Mouse (Mus musculus) kidney, postnatal 36 days (tissue): ENCODE data around the gene Rxrg.

Source experiments
- DNase-seq, 2 experiments: peaks; one replicate each; pipeline ENCODE4 v3.0.0; 2021 to 2022; ENCODE audit warnings: mixed read lengths in 2 of 2

The Rxrg gene

DNA sequence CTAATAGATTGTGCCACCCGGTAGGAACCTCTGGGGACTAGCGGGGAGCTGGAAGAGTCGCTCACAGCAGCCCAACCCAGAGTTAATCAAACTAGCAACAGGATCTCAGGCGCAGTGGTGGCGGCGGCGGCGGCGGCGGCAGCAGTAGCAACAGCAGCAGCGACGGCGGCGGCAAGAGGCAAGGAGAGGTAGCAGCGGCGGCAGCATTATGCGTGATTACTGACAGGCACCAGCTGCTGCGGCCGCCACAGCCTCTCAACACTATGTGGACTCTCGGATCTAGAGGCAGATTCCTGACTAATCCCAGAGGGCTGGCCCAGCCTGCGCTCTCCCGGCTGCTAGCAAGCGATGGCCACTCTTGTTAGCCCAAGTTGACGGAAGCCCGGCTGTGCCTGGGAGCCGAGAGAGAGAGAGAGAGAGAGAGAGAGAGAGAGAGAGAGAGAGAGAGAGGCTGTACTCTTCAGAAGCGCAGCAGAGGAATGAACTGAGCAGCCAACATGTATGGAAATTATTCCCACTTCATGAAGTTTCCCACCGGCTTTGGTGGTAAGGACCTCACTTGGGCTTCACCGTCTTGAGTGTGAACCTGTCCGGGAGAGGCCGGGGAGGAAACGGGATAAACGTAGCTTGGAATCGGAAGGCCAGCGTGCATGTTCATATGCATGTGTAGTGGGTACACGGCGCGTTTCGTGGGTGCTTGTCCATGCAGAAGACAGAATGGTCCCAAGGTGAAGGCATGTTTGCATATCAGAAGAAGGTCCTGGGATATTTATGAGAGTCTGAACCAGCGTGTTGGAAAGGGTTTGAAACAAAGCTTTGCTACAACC is at the start of gene Rxrg:
Gene Rxrg, plus strand, starts transcription at position 130 of the 827 bp plus-strand sequence.
- DNase-seq: peak; percentile 29 to 61

DNA sequence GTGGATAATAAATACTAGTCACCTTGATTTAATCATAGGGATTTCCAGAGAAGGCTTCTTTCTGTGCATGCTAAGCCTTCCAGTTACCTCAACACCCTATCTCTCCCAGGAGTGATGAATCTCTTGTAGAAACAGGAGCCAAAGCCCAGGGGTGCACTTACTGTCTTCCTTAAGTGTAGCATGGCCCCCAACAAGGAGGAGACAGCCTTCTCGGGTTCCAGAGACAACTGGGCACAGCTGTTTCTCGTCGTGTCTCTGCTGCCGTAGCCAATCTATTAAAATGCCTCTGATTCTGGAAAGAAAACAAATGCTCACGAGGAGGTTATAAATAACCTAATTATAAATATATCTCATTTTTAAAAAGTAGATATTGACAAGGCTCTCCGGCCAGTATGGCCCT is 48.9 kb upstream of the Rxrg start:
- DNase-seq: no peak

DNA sequence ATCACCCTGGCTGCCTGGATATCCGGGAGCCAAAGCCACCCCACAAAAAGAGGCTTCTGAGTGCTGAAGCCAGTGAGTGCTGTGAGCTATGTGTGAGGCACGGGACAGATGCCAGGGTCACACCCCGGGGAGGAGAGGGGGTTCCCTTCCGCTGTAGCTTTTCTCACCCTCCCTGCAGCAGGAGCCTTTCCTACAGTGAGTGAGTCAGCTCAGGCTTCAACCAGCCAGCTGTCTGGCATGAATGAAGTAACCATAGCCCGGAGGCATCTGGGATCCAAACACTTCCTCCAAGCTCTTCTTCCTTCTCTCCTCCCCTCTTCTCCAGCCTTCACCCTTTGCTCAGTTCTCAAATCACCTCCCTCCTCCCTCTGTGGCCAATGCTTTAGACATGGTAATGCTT is 46.6 kb upstream of the Rxrg start:
- peak in 1 of 2 experiments; percentile 4 for DNase-seq

DNA sequence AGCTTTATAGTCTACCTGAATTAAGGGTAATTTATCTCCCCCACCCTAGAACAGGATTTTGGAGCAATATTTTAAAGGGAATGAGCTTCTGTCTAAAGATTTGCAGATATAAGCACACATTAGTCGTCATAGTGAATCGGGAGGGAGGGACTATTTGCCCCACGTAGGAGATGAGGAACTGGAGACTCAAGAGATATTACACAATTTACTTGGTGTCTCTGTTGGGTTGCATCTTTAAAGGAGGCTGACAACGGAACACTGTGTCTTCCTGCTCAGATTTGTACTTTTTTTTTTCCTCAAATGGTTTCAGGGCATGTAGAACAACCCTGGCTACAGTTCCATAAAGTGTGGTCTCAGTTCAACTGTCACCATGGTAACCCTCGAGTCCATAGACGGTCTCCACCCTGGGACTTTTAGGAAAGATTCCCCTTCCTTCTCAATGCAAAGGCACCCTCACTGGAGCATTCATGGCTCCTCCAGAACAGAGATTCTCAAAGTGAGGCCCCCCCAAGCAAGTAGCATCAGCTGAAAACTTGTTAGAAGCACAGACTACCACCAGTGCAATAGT is 44.1 kb upstream of the Rxrg start:
- no peak for DNase-seq

DNA sequence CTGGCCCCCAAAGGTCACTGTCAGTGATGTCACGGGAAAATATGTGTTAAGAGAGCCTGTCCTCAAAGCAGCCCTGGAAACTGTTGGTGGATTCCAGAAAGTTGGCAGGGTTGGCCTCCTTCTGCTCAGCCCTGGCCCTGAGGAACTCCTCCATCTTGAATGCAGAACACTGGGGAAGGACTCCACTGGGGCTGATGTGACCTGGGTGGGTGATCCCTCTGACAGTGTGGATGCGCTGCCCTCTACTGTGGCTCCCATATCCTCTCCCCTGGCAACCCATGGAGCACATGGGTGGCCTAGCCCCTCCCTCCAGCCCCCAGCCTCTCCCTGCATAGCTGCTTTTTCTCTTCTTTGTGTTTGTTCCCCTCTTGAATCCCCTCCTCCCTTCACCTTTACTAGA is 31.6 kb upstream of the Rxrg start:
- DNase-seq: no peak

DNA sequence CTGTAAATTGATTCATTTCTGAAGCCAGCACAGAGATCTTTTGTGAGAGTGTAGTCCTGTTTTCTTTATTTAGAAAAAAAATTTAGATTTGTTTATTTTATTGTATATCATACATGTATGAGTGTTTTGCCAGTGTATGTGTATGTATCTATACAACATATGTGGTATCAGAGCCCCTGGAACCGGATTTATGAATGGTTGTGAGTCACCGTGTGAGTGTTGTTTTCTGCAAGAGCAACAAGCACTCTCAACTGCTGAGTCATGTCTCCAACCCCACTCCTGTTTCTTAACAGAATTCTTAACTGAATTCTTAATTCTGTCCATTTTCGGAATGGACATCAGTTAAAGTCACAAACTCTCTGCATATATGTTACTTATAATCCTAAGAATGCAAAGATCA is 19.1 kb upstream of the Rxrg start:
- DNase-seq: no peak

DNA sequence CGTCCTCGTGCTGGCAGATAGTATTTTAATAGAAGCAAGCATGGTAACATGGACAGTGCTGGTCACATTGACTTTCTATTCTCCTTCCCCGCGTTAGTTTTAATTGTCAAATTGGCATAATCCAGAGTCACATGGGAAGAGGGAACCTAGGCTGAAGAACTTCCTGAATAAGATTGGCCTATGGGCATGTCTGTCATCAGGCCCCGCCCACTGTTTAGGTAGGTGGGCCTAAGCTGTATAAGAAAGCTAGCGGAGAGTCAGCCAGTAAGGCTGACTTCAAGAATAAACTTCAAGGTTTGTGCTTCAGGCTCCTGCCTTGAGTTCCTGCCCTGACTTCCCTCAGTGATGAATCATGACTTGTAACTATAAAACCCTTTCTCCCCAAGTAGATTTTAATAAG is 15.0 kb upstream of the Rxrg start:
- DNase-seq: no peak

DNA sequence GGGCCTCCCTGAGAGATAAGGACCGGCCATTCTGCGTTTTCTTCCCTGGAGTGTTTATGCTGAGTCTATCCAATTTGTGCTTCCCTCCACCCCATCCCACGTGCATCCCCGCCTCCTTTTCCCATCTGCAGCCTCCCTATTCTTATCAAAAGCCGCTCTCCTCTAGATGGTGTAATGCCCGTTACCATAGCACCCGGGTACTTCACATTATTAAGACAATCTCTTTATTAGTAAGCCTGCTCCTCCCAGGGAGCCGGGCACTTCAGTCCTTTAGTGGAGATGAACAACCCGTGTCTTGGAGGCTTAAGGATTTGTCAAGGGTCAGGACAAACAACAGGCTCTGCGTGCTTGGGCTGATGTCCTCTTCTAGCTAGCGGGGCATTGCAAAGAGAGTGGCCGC is 14.3 kb upstream of the Rxrg start:
- DNase-seq: no peak

DNA sequence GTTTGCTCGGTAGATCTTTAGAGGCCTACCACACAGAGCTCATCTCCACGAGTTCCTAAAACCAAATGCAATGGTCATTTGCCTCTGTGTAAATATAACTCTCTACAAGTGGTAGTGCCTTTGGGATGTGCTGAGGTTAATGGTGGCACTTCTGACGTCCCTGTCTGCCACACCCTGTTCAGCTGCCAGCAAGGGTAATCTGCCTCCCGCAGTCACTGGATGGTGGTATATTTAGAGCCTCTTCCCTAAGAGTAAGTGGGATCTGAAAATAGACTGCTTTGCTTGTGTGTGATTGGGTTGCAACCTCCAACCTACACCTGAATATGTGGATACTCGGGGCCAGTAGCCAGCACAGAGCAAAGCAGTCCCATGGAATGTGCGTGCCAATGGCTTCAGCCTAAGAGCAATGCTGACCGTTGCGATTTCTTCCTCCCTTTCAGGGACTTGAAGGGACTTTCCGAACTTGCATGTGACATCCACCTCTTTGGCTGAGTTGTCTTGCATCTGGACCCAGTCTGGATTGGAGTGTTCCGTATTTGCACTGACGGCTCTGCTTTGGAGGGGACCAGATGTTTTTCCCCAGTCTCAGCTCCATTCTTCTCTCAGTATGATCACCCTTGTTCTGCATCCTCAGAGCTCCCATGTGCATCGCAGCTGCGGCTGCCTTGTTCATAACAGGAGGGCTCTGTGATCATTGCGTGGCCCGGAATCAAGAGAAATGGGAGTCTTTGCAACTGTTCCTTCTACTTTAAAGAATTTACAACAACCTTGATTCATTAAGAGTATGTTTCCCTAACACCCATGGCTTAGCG is 9.2 kb upstream of the Rxrg start:
- no peak for DNase-seq

DNA sequence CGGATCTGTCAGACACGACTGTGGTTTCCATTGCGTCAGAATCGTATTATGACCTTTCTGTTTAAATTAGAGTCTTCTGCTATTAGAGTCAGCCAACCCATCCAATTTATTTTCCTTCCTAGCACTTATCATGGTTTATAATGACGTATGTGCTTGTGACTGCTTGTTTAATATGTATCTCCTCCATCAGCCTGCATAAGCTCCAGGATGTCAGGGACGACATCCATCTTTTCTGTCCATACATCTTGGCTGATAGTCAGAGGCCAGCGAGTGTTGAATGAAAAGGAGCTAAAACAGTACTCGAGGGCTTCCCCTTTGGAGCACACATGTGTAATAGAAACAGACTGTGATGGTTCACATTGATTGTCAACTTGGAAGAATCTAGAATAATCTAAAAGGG is 6.0 kb upstream of the Rxrg start:
- no peak for DNase-seq

DNA sequence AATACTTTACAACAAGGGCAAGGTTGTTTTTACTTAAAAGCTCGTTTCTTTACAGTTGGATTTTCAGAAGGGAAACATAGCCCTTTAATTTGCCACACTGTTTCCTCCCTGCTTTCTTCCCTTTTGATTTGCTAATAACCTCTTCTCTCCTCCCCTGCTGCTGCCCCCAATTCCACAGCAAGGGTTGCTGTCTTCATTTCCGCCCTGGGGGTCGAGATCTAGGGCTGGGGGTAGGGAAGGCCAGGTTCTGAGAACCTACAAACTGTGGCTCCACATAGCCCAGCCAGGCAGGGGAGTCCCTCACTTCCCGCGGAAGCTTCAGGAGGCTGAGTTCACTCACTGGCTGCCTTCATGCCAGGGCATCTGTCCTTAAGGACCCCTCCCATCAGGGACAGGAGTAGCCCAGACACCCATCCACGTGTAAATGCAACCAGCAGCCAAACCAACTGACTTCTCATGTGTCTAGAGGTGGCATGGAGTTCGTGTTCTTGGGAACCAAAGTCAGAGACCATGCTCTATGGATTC is 1.1 kb downstream of the Rxrg start:
- no peak for DNase-seq

DNA sequence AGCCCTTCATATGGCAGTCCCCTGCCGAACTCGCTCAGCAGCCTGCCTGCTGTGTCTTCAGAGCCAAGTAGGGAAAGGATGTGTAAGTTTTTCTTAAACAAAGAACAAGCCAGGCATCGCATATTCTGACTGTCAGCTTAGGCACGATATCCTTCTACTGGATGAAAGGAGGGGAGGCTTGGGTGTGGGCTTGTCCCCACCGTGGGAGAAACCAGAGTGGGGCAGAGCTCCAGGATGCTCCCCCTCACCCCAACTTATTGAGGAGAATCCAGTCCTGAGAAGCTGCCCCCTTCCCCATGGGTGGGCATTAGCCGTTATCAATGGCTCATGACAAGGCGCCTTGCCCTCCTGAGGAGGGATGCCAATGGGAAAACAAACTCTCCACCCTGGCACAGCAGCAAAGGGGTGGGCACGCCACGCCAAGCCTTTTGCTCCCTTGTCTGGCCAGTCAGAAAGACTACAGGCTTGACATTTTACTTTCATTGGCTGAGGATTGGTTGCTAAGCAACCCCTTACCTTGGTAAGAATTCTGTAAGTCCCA is 10.1 kb downstream of the Rxrg start:
- no peak for DNase-seq

DNA sequence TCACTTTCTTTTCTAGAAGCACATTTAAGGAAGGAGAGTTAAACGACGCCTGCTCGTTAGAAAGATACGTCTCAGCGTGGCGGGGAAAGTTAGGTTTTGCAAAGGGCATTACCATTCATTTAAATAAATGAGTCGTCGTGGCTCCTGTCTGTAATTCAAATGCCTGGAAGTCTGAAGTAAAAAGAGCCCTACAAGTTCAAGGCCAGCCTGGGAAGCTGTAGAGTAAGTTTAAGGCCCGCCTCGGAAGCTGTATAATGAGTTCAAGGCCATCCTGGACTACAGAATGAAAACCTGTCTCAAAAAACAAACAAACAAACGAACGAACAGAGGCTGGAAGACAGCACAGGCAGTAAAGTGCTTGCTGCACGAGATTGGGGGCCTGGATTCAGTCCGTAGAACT is 18.9 kb downstream of the Rxrg start:
- no peak for DNase-seq

DNA sequence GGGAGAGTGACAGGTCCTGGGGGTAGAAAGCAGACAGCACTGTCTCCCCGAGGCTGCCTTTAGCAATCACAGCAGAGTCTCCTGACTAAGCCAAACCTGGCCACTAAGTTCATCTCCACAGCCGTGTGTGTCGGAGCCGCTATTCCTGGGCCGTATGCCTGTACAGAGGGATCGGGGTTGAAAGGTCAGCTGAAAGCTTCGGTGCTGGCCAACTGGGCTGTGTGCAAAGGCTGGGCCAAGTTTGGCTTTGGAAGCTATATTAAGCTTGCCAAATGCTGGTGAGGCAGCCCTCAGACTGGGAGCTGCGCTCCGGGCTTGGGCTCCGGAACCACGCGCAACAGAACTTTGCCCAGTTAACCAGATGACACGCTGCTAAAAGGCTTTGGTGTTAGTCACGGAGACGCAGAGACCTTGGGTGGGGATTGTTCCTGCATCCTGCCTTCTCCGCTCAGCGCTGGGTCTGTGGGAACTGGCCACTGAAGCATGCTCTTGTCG is 19.9 kb downstream of the Rxrg start:
- peak; percentile 65 to 73 for DNase-seq

DNA sequence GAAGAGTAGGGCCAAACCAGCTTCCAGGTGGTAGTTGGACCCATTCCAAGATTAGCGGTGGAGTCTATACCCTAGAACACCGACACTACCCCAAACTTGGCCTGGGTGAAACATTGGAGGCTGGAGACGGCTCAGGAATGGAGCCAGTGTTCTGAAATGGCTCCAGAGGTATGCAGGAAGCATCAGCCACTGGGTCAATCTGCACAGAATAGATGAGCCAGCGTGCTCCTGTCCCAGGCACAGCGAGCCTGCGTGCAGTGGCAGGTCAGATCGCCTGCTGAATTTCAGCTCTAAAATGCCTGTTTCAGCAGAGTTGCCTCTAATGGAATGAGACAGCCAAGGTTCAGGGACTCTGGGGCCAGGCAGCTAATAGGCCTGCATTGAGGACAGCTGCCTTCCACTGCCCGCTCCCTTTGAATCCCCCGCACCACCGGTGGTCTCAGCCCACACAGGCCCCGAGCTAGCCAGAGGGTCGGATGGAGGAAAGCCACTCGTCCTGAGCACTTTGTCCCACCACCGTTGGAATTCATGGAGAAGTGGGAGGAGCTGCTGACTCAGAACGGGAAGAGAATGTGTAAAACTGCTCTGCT is 22.1 kb downstream of the Rxrg start:
- DNase-seq: peak in 1 of 2 experiments; percentile 6

DNA sequence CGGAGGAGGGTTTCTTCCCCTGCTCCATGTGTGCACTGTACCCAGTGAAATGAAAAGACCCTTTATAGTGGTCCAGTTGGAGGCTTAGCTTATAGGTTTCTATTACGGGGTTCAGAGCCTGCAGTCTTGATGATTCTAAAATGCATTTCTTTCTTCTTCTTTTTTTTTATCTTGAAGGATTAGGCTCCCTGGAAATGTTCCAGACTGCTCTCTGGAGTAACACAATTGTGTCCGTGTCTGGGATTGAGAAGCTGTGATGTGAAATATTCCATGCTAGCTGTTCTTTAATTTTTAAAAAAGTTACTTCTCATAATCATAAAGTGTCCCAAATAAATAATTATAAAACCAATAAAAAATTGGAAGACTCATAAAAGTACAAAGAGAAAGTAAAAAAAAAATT is 26.9 kb downstream of the Rxrg start:
- no peak for DNase-seq

DNA sequence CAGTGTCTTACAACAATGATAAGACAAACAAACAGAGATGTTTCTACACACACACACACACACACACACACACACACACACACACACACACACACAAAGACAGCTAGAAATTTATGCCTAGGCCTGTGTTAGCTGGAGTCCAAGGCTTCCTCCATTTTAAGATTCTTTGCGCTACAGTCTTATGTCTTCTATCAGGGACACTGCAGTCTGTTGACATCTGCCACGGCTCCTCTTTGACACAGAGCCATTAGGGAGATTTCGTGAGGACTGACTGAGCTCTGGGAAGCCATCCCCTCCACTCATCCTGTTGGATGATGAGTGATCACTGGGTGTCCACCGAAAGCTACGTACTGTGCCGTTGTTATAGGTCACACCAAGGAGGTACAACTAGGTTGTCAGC is 33.6 kb downstream of the Rxrg start:
- no peak for DNase-seq

DNA sequence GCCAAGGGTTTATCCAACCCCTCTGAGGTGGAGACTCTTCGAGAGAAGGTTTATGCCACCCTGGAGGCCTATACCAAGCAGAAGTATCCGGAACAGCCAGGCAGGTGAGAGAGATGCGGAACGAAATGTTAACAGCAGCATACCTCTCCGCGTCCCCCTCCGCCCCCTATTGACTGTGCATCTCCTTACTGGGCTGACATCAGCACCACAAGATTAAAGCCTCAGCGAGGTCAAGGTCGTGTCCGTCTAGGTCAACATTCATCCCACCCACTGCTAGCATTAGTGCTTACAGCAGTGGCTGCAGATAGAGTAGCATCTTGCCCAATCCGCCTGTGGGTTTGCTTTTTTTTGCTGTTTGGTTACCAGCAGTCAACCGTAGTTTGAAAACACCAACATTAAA is 37.5 kb downstream of the Rxrg start:
- no peak for DNase-seq

DNA sequence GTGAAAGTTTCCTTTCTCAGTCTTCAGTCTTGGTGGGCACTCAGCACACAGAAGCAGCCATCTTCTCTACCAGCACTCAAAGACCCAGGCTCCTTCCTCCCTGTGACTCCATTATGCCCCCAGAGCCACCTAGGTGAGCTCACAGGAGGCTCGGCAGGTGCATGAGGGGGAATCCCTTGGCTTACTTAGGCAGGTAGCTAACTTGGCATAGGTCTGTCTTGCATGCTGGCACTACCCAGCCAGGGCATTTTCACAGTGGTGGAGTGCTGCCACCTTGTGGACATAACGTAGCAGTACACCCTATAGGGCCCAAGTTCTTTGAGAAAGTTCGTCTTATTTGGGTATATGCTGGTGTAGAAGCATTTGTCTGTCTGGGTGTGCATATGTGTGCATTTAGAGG is 38.8 kb downstream of the Rxrg start:
- DNase-seq: peak; percentile 58 to 72

DNA sequence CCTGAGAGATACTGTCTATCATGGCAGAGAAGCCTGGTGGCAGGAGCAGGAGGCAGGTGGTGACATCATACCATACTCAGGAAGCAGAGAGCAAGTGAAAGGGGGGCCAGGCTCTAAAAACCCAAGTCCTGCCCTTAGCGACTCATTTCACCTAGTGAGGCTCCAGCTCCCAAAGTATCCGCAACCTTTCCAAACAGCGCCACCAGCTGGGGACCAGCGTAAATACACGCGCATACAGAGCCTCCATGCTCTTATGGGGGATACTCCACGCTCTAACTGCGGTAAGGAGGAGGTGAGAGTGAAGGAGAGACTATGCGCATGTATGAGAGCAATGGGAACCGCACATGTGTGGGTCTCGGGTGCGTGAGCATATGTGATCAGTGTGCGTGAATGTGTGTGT is 39.9 kb downstream of the Rxrg start:
- peak in 1 of 2 experiments; percentile 43 for DNase-seq

DNA sequence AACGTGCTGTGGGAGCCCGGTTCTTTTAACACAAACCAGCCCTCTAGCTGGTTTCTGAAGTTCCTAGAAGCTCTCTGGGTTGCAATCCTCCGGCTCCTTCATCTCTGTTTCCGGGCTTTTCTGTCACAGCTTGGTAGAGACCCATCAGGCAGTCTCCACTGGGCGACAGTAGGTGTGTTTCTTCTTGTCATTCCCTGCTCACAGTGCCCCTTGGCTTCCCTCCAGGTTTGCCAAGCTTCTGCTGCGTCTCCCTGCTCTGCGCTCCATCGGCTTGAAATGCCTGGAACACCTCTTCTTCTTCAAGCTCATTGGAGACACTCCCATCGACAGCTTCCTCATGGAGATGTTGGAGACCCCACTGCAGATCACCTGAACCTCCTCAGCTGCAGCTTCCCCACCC is 40.7 kb downstream of the Rxrg start:
- no peak for DNase-seq

DNA sequence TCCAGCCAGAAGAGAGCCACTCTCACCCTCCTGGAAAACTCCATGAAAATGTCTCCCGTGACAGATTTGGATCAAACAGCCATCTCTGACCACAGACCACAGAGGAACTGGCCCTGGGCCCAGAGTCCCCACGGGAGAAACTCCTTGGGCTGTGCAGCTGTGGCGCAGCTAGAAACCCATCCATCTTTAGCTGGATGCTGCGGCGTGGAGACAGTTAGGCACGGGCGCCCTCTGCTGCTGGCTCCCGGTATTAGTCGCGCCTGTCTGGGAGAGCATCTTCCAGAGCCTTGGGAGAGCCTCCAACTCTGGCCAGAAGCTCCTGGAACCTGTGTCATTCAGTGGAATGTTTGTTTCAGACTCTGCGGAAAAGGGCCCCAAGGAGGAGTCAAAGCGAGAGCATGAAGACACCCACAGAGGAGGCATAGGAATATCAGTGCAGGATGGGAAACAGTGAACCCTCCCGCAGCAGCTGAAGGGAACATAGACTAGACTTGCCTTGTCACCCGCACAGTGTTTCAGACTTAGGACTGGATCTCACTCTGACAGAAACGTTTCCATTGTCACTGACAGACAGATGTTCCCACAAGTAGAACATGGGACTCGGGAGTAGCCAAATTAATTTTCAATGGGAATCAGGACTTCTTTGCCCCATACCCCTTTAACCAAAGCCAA is 46.8 kb downstream of the Rxrg start:
- DNase-seq: peak; percentile 74 to 94
